Mouse (Mus musculus): Measurements from ENCODE around the gene Lrrc38. TPM values are rescaled to one million over a fixed set of nuclear protein-coding genes. Genes with fewer than 3 reads are reported as not detected.
A peak's percentile ranks its signal among the peaks of the same experiment; 100 is the strongest.

Lrrc38 gene
- polyA plus RNA-seq (2012; rRNA removed): not detected in 2 replicates

DNA sequence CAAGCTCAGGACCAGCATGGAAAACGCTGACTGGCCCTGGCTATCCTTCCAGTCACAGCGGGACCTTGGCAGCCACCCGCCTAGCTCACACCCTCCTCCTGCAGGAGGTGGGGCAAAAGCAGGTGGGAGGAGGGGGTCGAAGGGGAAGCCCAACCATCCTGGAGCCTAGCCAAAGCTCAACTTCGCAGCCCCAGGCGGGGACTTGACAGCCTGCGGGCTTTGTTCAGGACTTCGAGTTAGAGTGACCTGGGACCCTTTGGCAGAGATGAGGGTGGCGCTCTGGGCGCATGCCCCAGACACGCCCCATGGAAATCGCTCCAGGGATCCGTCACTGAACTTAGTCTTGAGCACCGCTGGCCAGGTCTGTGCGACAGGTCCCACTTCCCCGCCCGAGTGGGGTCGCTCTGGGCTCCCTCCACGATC is at the start of gene Lrrc38:
TSS of gene Lrrc38 (plus strand) at position 274 of the 423 bp plus-strand sequence.
- no peaks in the 10 kb centered on the region for H3K4me1 ChIP-seq (ENCODE audit: control insufficient read depth, insufficient read depth, insufficient read length, low read length)
- 0 out of 2 replicates have a peak within 1 kb of the TSS, but pooled peaks have one; percentile 9 for H3K4me3 ChIP-seq (ENCODE audit: low read depth, low read length)
- H3K36me3 ChIP-seq (ENCODE audit: control insufficient read depth, insufficient read depth, low read length): no peaks in the 10 kb centered on the region
- peaks cover 6% of the 10 kb centered on the region; the same call in 1 of the 2 replicates for H3K27me3 ChIP-seq (ENCODE audit: control insufficient read depth, insufficient read depth, low read length)
- 2% methylated on average over 19 of the region's 19 CpGs for WGBS
- TF ChIP-seq POLR2A (IDR thresholded peaks at IDR 0.05; ENCODE audit: low read depth, low read length) (no peak), CTCF (IDR thresholded peaks at IDR 0.05; ENCODE audit: extremely low read depth, insufficient read length, insufficient replicate concordance, low read depth, low read length) (no peak)
- H3K27ac ChIP-seq (ENCODE audit: insufficient read depth, low read depth, low read length): no peak within 1 kb of the TSS

DNA sequence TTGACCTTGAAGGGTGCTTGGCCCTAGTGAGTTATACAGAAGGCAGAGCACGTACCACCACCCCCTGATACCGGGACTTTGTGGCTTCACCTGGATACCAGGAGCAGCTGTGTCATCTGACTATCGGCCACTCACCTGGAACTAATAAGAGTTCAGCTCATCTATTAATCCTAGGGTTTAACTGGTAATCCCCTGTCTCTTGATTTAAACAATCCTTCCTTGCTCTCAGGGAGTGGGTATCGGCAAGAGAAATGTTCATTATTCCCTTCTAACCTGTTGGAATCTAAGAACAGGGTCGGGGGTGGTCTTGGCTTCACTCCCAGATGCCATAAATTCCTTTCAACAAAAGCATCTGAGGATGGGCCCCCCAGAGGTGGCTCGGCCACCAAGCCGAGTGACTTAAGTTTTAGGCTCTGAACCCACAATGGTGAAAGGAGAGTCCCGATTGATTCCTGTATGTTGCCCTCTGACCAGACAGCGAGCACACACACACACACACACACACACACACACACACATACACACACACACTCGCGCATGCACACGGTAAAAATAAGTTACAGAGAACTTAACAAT is 49.4 kb upstream of the Lrrc38 start:
- Histone ChIP-seq H3K36me3 (ENCODE audit: control insufficient read depth, insufficient read depth, low read length) (no peaks in the 10 kb centered on the region), H3K4me1 (ENCODE audit: control insufficient read depth, insufficient read depth, insufficient read length, low read length) (no peaks in the 10 kb centered on the region), H3K4me3 (ENCODE audit: low read depth, low read length) (no peak overlapping the region), H3K27me3 (ENCODE audit: control insufficient read depth, insufficient read depth, low read length) (no peaks in the 10 kb centered on the region; the same call in 1 of the 2 replicates), H3K27ac (ENCODE audit: insufficient read depth, low read depth, low read length) (no peak overlapping the region)
- TF ChIP-seq POLR2A (IDR thresholded peaks at IDR 0.05; ENCODE audit: low read depth, low read length): no peak
- TF ChIP-seq CTCF (IDR thresholded peaks at IDR 0.05; ENCODE audit: extremely low read depth, insufficient read length, insufficient replicate concordance, low read depth, low read length): no peak
- WGBS: 31% methylated on average over 12 of the region's 12 CpGs

DNA sequence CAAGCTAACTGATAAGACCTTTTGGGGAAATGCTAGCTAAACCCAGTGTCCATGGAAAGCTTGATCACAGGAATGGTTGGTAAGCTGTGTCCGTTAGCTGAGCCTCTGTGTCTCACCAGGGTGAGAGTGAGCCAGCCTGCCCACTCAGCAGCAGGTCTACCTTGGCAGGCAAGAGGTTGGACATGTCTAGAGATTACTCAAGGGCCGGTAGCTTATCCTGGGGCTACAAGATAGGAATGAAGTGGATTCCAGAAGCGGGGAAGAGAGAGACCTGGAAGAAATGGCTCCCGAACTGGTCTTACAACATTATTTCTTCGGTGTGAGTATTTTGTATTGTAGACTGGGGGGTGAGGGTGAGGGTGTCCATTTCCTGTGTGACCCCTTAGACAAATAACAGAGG is 48.5 kb upstream of the Lrrc38 start:
- no peaks in the 10 kb centered on the region for H3K36me3 ChIP-seq (ENCODE audit: control insufficient read depth, insufficient read depth, low read length)
- no peaks in the 10 kb centered on the region for H3K4me1 ChIP-seq (ENCODE audit: control insufficient read depth, insufficient read depth, insufficient read length, low read length)
- H3K27me3 ChIP-seq (ENCODE audit: control insufficient read depth, insufficient read depth, low read length): no peaks in the 10 kb centered on the region; the same call in 1 of the 2 replicates
- H3K4me3 ChIP-seq (ENCODE audit: low read depth, low read length): no peak overlapping the region
- no peak for TF ChIP-seq CTCF (IDR thresholded peaks at IDR 0.05; ENCODE audit: extremely low read depth, insufficient read length, insufficient replicate concordance, low read depth, low read length)
- no peak for TF ChIP-seq POLR2A (IDR thresholded peaks at IDR 0.05; ENCODE audit: low read depth, low read length)
- H3K27ac ChIP-seq (ENCODE audit: insufficient read depth, low read depth, low read length): no peak overlapping the region
- 49% methylated on average over 5 of the region's 5 CpGs for WGBS

GRCm38 (mm10) chr4:143301875-143302274 is 47.7 kb upstream of the Lrrc38 start:
- WGBS: 26% methylated on average over 4 of the region's 4 CpGs
- Histone ChIP-seq H3K27ac (ENCODE audit: insufficient read depth, low read depth, low read length) (no peak overlapping the region), H3K4me1 (ENCODE audit: control insufficient read depth, insufficient read depth, insufficient read length, low read length) (no peaks in the 10 kb centered on the region), H3K36me3 (ENCODE audit: control insufficient read depth, insufficient read depth, low read length) (no peaks in the 10 kb centered on the region), H3K4me3 (ENCODE audit: low read depth, low read length) (no peak overlapping the region), H3K27me3 (ENCODE audit: control insufficient read depth, insufficient read depth, low read length) (no peaks in the 10 kb centered on the region; the same call in 1 of the 2 replicates)
- TF ChIP-seq POLR2A (IDR thresholded peaks at IDR 0.05; ENCODE audit: low read depth, low read length) (no peak), CTCF (IDR thresholded peaks at IDR 0.05; ENCODE audit: extremely low read depth, insufficient read length, insufficient replicate concordance, low read depth, low read length) (no peak)

GRCm38 (mm10) chr4:143302279-143302890 is 47.2 kb upstream of the Lrrc38 start:
- WGBS: 41% methylated on average over 11 of the region's 11 CpGs
- no peak overlapping the region for H3K4me3 ChIP-seq (ENCODE audit: low read depth, low read length)
- no peaks in the 10 kb centered on the region for H3K36me3 ChIP-seq (ENCODE audit: control insufficient read depth, insufficient read depth, low read length)
- TF ChIP-seq POLR2A (IDR thresholded peaks at IDR 0.05; ENCODE audit: low read depth, low read length): no peak
- TF ChIP-seq CTCF (IDR thresholded peaks at IDR 0.05; ENCODE audit: extremely low read depth, insufficient read length, insufficient replicate concordance, low read depth, low read length): no peak
- H3K4me1 ChIP-seq (ENCODE audit: control insufficient read depth, insufficient read depth, insufficient read length, low read length): no peaks in the 10 kb centered on the region
- H3K27ac ChIP-seq (ENCODE audit: insufficient read depth, low read depth, low read length): no peak overlapping the region
- no peaks in the 10 kb centered on the region; the same call in 1 of the 2 replicates for H3K27me3 ChIP-seq (ENCODE audit: control insufficient read depth, insufficient read depth, low read length)

GRCm38 (mm10) chr4:143305031-143305430 is 44.5 kb upstream of the Lrrc38 start:
- no peaks in the 10 kb centered on the region for H3K36me3 ChIP-seq (ENCODE audit: control insufficient read depth, insufficient read depth, low read length)
- no peak overlapping the region for H3K27ac ChIP-seq (ENCODE audit: insufficient read depth, low read depth, low read length)
- H3K27me3 ChIP-seq (ENCODE audit: control insufficient read depth, insufficient read depth, low read length): no peaks in the 10 kb centered on the region
- no peak overlapping the region for H3K4me3 ChIP-seq (ENCODE audit: low read depth, low read length)
- no peaks in the 10 kb centered on the region for H3K4me1 ChIP-seq (ENCODE audit: control insufficient read depth, insufficient read depth, insufficient read length, low read length)
- WGBS: 89% methylated on average over 4 of the region's 4 CpGs
- TF ChIP-seq CTCF (IDR thresholded peaks at IDR 0.05; ENCODE audit: extremely low read depth, insufficient read length, insufficient replicate concordance, low read depth, low read length): no peak
- TF ChIP-seq POLR2A (IDR thresholded peaks at IDR 0.05; ENCODE audit: low read depth, low read length): no peak

GRCm38 (mm10) chr4:143305987-143306772 is 43.4 kb upstream of the Lrrc38 start:
- TF ChIP-seq CTCF (IDR thresholded peaks at IDR 0.05; ENCODE audit: extremely low read depth, insufficient read length, insufficient replicate concordance, low read depth, low read length): no peak
- H3K4me1 ChIP-seq (ENCODE audit: control insufficient read depth, insufficient read depth, insufficient read length, low read length): no peaks in the 10 kb centered on the region
- no peak overlapping the region for H3K4me3 ChIP-seq (ENCODE audit: low read depth, low read length)
- WGBS: 39% methylated on average over 5 of the region's 5 CpGs
- H3K27ac ChIP-seq (ENCODE audit: insufficient read depth, low read depth, low read length): no peak overlapping the region
- no peaks in the 10 kb centered on the region for H3K36me3 ChIP-seq (ENCODE audit: control insufficient read depth, insufficient read depth, low read length)
- no peaks in the 10 kb centered on the region for H3K27me3 ChIP-seq (ENCODE audit: control insufficient read depth, insufficient read depth, low read length)
